Mouse (Mus musculus): Measurements from ENCODE around the gene Vmn2r43. TPM values are rescaled to one million over a fixed set of nuclear protein-coding genes. Genes with fewer than 3 reads are reported as not detected.
"Not testable (repeated sequence)": the region's sequence is repeated elsewhere in the genome, so short reads cannot be mapped to it uniquely, and the experiment has no call there.

Vmn2r43 gene
- total RNA-seq (2014; rRNA removed) (not detected in 2 replicates), polyA plus RNA-seq (2015; fragmentation: Nextera tagmentation; extraction: Ambion mirVana) (not detected in 2 replicates)

- not testable (repeated sequence) for H3K4me1 ChIP-seq (ENCODE audit: insufficient read depth, low read length); H3K4me3 ChIP-seq (ENCODE audit: low read length); H3K4me2 ChIP-seq (ENCODE audit: low read depth, low read length); H3K9me3 ChIP-seq (ENCODE audit: low read length); H3K27ac ChIP-seq; H3K36me3 ChIP-seq (ENCODE audit: insufficient read depth, low read length); H3K27me3 ChIP-seq (ENCODE audit: insufficient read depth, low read length); ATAC-seq; DNase-seq (ENCODE audit: low spot score); H3K9ac ChIP-seq (replicated peaks; ENCODE audit: low read length)
- WGBS = no CpG with 5 or more reads among the region's 1 CpGs
Observed at GRCm38 (mm10) chr7:8260499-8260898, at the start of gene Vmn2r43. TSS of gene Vmn2r43 (minus strand) at chr7:8260599.

GRCm38 (mm10) chr7:8200220-8200619, 60.2 kb downstream of the Vmn2r43 start, which contains the start of gene Vmn2r42:
TSS of gene Vmn2r42 (minus strand) at chr7:8200320.
- not testable (repeated sequence) for H3K4me1 ChIP-seq (ENCODE audit: insufficient read depth, low read length); H3K36me3 ChIP-seq (ENCODE audit: insufficient read depth, low read length); H3K27me3 ChIP-seq (ENCODE audit: insufficient read depth, low read length); DNase-seq (ENCODE audit: low spot score); ATAC-seq; H3K4me2 ChIP-seq (ENCODE audit: low read depth, low read length); H3K9ac ChIP-seq (replicated peaks; ENCODE audit: low read length); H3K9me3 ChIP-seq (ENCODE audit: low read length); H3K4me3 ChIP-seq (ENCODE audit: low read length); H3K27ac ChIP-seq
- WGBS = no CpG with 5 or more reads among the region's 2 CpGs

Other genes starting within 250 kb of the Vmn2r43 start
- gene Vmn2r41, start 98.9 kb downstream of the Vmn2r43 start, total RNA-seq (2014; rRNA removed) = not detected in 2 replicates
- not detected in 2 replicates for gene Vmn2r41, start 98.9 kb downstream of the Vmn2r43 start, polyA plus RNA-seq (2015; fragmentation: Nextera tagmentation; extraction: Ambion mirVana)
- not detected in 2 replicates for gene Vmn2r42, start 60.3 kb downstream of the Vmn2r43 start, total RNA-seq (2014; rRNA removed)
- gene Vmn2r42, start 60.3 kb downstream of the Vmn2r43 start, polyA plus RNA-seq (2015; fragmentation: Nextera tagmentation; extraction: Ambion mirVana) = not detected in 2 replicates
- not detected in 2 replicates for gene Vmn2r44, start 122.7 kb upstream of the Vmn2r43 start, total RNA-seq (2014; rRNA removed)
- not detected in 2 replicates for gene Vmn2r44, start 122.7 kb upstream of the Vmn2r43 start, polyA plus RNA-seq (2015; fragmentation: Nextera tagmentation; extraction: Ambion mirVana)
- not detected in 2 replicates for gene Vmn2r45, start 228.5 kb upstream of the Vmn2r43 start, total RNA-seq (2014; rRNA removed)
- gene Vmn2r45, start 228.5 kb upstream of the Vmn2r43 start, polyA plus RNA-seq (2015; fragmentation: Nextera tagmentation; extraction: Ambion mirVana) = not detected in 2 replicates